Mouse (Mus musculus) limb, embryonic 10.5 days (tissue): ENCODE data around the gene Tanc2. TPM values are rescaled to one million over a fixed set of nuclear protein-coding genes. Genes with fewer than 3 reads are reported as not detected.

Source experiments
- DNase-seq: peaks from one replicate; pipeline ENCODE4 v3.0.0-alpha.2; 2017; ENCODE audit warnings: low spot score
- H3K27ac ChIP-seq: fragments of 300-500 bp; sonication (generic); 2 replicates; pipeline ENCODE4 v1.5.1; 2016; ENCODE audit warnings: mild to moderate bottlenecking
- H3K27me3 ChIP-seq: fragments of 300-500 bp; sonication (generic); 2 replicates; pipeline ENCODE4 v1.6.1; 2016; ENCODE audit warnings: low read depth, mild to moderate bottlenecking; ENCODE audit not compliant: poor library complexity, severe bottlenecking
- H3K36me3 ChIP-seq: fragments of 300-500 bp; sonication (generic); 2 replicates; pipeline ENCODE4 v1.6.1; 2016; ENCODE audit warnings: mild to moderate bottlenecking, moderate library complexity
- H3K4me1 ChIP-seq: fragments of 300-500 bp; sonication (generic); 2 replicates; pipeline ENCODE4 v1.6.1; 2016
- H3K4me3 ChIP-seq: fragments of 300-500 bp; sonication (generic); 2 replicates; pipeline ENCODE4 v1.5.1; 2016; ENCODE audit warnings: mild to moderate bottlenecking, moderate library complexity
- H3K9me3 ChIP-seq: fragments of 300-500 bp; sonication (generic); replicated peaks from 2 replicates; pipeline ENCODE4 v1.6.1; 2016; ENCODE audit warnings: mild to moderate bottlenecking
- WGBS: fragments of 180-500 bp; shearing (Covaris S2); methylation state at CpG from one replicate; pipeline ENCODE4 v1.1.7; 2016; 5-methylcytosine and 5-hydroxymethylcytosine counted together
- polyA plus RNA-seq: library from polyadenylated mRNA; unstranded; fragments of >200 nt; fragmentation: Nextera tagmentation; extraction: Ambion mirVana; gene quantifications from 2 replicates; pipeline ENCODE4 v1.2.1, GENCODE M21; 2016

Gene Tanc2
- polyA plus RNA-seq, 1 experiment from 2014 or later: 4.3 TPM

GRCm38 (mm10) chr11:105567221-105567641 is 22.6 kb upstream of the Tanc2 start:
- DNase-seq: no peak
- H3K4me3 ChIP-seq: no peak overlapping the region
- no peaks in the 10 kb centered on the region for H3K4me1 ChIP-seq
- H3K36me3 ChIP-seq: no peaks in the 10 kb centered on the region
- WGBS: 89% methylated on average over 1 of the region's 1 CpGs
- H3K27ac ChIP-seq: no peak overlapping the region
- H3K9me3 ChIP-seq: no peaks in the 10 kb centered on the region
- H3K27me3 ChIP-seq: no peaks in the 10 kb centered on the region

- H3K4me3 ChIP-seq: no peak overlapping the region
- H3K27ac ChIP-seq: no peak overlapping the region
- no peaks in the 10 kb centered on the region for H3K27me3 ChIP-seq
- H3K9me3 ChIP-seq: no peaks in the 10 kb centered on the region
- H3K4me1 ChIP-seq: no peaks in the 10 kb centered on the region
- 72% methylated on average over 8 of the region's 8 CpGs for WGBS
- no peaks in the 10 kb centered on the region for H3K36me3 ChIP-seq
- DNase-seq: no peak
Observed at GRCm38 (mm10) chr11:105571996-105572395, 17.8 kb upstream of the Tanc2 start.

GRCm38 (mm10) chr11:105574241-105574640 is 15.5 kb upstream of the Tanc2 start:
- no peaks in the 10 kb centered on the region for H3K36me3 ChIP-seq
- H3K4me1 ChIP-seq: no peaks in the 10 kb centered on the region
- WGBS: 70% methylated on average over 7 of the region's 7 CpGs
- H3K9me3 ChIP-seq: no peaks in the 10 kb centered on the region
- no peak overlapping the region for H3K27ac ChIP-seq
- no peak for DNase-seq
- H3K27me3 ChIP-seq: no peaks in the 10 kb centered on the region
- no peak overlapping the region for H3K4me3 ChIP-seq

GRCm38 (mm10) chr11:105577211-105577610 is 12.6 kb upstream of the Tanc2 start:
- Histone ChIP-seq H3K36me3 (no peaks in the 10 kb centered on the region), H3K4me1 (no peaks in the 10 kb centered on the region), H3K27ac (no peak overlapping the region), H3K4me3 (no peak overlapping the region), H3K9me3 (no peaks in the 10 kb centered on the region), H3K27me3 (no peaks in the 10 kb centered on the region)
- DNase-seq: no peak

GRCm38 (mm10) chr11:105582020-105582419 is 7.8 kb upstream of the Tanc2 start:
- Histone ChIP-seq H3K4me3 (no peak overlapping the region), H3K36me3 (no peaks in the 10 kb centered on the region), H3K9me3 (no peaks in the 10 kb centered on the region), H3K27ac (no peak overlapping the region), H3K4me1 (no peaks in the 10 kb centered on the region), H3K27me3 (no peaks in the 10 kb centered on the region)
- no peak for DNase-seq
- 91% methylated on average over 3 of the region's 3 CpGs for WGBS

- DNase-seq: peak; percentile 86
- 0 out of 2 replicates have a peak, but pooled peaks cover 3% of the 10 kb centered on the region for H3K27me3 ChIP-seq
- WGBS: 5% methylated on average over 70 of the region's 70 CpGs
Observed at GRCm38 (mm10) chr11:105589231-105589876, 432 bp upstream of the Tanc2 start.

GRCm38 (mm10) chr11:105591905-105592304 is 2.1 kb downstream of the Tanc2 start:
- Histone ChIP-seq H3K4me3 (no peak overlapping the region), H3K27me3 (0 out of 2 replicates have a peak, but pooled peaks cover 3% of the 10 kb centered on the region), H3K4me1 (peaks cover 16% of the 10 kb centered on the region), H3K27ac (no peak overlapping the region), H3K9me3 (no peaks in the 10 kb centered on the region), H3K36me3 (no peaks in the 10 kb centered on the region)
- WGBS: 31% methylated on average over 1 of the region's 1 CpGs
- DNase-seq: no peak

More at GRCm38 (mm10) chr11:105589231-105589876, 432 bp upstream of the Tanc2 start:
- no peaks in the 10 kb centered on the region for H3K36me3 ChIP-seq
- H3K4me1 ChIP-seq: peaks cover 16% of the 10 kb centered on the region
- peak overlapping the region; percentile 93 for H3K27ac ChIP-seq
- H3K4me3 ChIP-seq: peak overlapping the region; percentile 92
- no peaks in the 10 kb centered on the region for H3K9me3 ChIP-seq

- Histone ChIP-seq H3K27ac (no peak overlapping the region), H3K4me3 (no peak overlapping the region), H3K27me3 (no peaks in the 10 kb centered on the region), H3K36me3 (no peaks in the 10 kb centered on the region), H3K9me3 (no peaks in the 10 kb centered on the region), H3K4me1 (no peaks in the 10 kb centered on the region)
- no peak for DNase-seq
Observed at GRCm38 (mm10) chr11:105602177-105602576, 12.4 kb downstream of the Tanc2 start.

GRCm38 (mm10) chr11:105626201-105626600 is 36.4 kb downstream of the Tanc2 start:
- no peaks in the 10 kb centered on the region for H3K9me3 ChIP-seq
- H3K36me3 ChIP-seq: no peaks in the 10 kb centered on the region
- DNase-seq: no peak
- H3K27ac ChIP-seq: no peak overlapping the region
- no peak overlapping the region for H3K4me3 ChIP-seq
- WGBS: 94% methylated on average over 1 of the region's 1 CpGs
- H3K4me1 ChIP-seq: no peaks in the 10 kb centered on the region
- H3K27me3 ChIP-seq: no peaks in the 10 kb centered on the region

- Histone ChIP-seq H3K4me1 (no peaks in the 10 kb centered on the region), H3K9me3 (no peaks in the 10 kb centered on the region), H3K27ac (no peak overlapping the region), H3K4me3 (no peak overlapping the region), H3K36me3 (no peaks in the 10 kb centered on the region), H3K27me3 (no peaks in the 10 kb centered on the region)
- DNase-seq: no peak
Observed at GRCm38 (mm10) chr11:105643995-105644394, 54.2 kb downstream of the Tanc2 start.

GRCm38 (mm10) chr11:105648026-105648425 is 58.2 kb downstream of the Tanc2 start:
- no peak overlapping the region for H3K27ac ChIP-seq
- no peaks in the 10 kb centered on the region for H3K9me3 ChIP-seq
- no peak overlapping the region for H3K4me3 ChIP-seq
- H3K36me3 ChIP-seq: no peaks in the 10 kb centered on the region
- no peaks in the 10 kb centered on the region for H3K4me1 ChIP-seq
- H3K27me3 ChIP-seq: no peaks in the 10 kb centered on the region
- no peak for DNase-seq
- 92% methylated on average over 2 of the region's 2 CpGs for WGBS

GRCm38 (mm10) chr11:105654616-105655015 is 64.8 kb downstream of the Tanc2 start:
- Histone ChIP-seq H3K4me1 (no peaks in the 10 kb centered on the region), H3K27ac (no peak overlapping the region), H3K9me3 (no peaks in the 10 kb centered on the region), H3K36me3 (no peaks in the 10 kb centered on the region), H3K27me3 (no peaks in the 10 kb centered on the region), H3K4me3 (no peak overlapping the region)
- no peak for DNase-seq
- WGBS: 93% methylated on average over 2 of the region's 2 CpGs

- Histone ChIP-seq H3K4me1 (no peaks in the 10 kb centered on the region), H3K27me3 (no peaks in the 10 kb centered on the region), H3K4me3 (no peak overlapping the region), H3K27ac (no peak overlapping the region), H3K36me3 (no peaks in the 10 kb centered on the region), H3K9me3 (no peaks in the 10 kb centered on the region)
- WGBS: 85% methylated on average over 4 of the region's 4 CpGs
- no peak for DNase-seq
Observed at GRCm38 (mm10) chr11:105655335-105655734, 65.5 kb downstream of the Tanc2 start.

GRCm38 (mm10) chr11:105667879-105668278 is 78.1 kb downstream of the Tanc2 start:
- no peaks in the 10 kb centered on the region for H3K27me3 ChIP-seq
- H3K9me3 ChIP-seq: no peaks in the 10 kb centered on the region
- no peaks in the 10 kb centered on the region for H3K4me1 ChIP-seq
- H3K27ac ChIP-seq: no peak overlapping the region
- H3K4me3 ChIP-seq: no peak overlapping the region
- WGBS: 97% methylated on average over 1 of the region's 1 CpGs
- no peaks in the 10 kb centered on the region for H3K36me3 ChIP-seq
- no peak for DNase-seq
